Mouse (Mus musculus) hindbrain, postnatal 0 days (tissue): Measurements from ENCODE around the gene Myo16. TPM values are rescaled to one million over a fixed set of nuclear protein-coding genes. Genes with fewer than 3 reads are reported as not detected.

ENCODE experiments used
- ATAC-seq: fragments of 200-750 bp; cut with Nextera tagmentation; 2 replicates; pipeline ENCODE4 v1.8.0; 2017; ENCODE audit warnings: mild to moderate bottlenecking, moderate TSS enrichment, moderate library complexity
- DNase-seq: peaks from one replicate; pipeline ENCODE4 v3.0.0-alpha.2; 2015; ENCODE audit warnings: low spot score
- H3K27ac ChIP-seq: fragments of 300-500 bp; sonication (generic); 2 replicates; pipeline ENCODE4 v1.5.1; 2014; ENCODE audit warnings: mild to moderate bottlenecking
- H3K27me3 ChIP-seq: fragments of 300-500 bp; sonication (generic); 2 replicates; pipeline ENCODE4 v1.6.1; 2014; ENCODE audit warnings: low read length, mixed read lengths; ENCODE audit not compliant: insufficient read depth
- H3K36me3 ChIP-seq: fragments of 300-500 bp; sonication (generic); 2 replicates; pipeline ENCODE4 v1.6.1; 2014; ENCODE audit warnings: low read length, mixed read lengths; ENCODE audit not compliant: insufficient read depth
- H3K4me1 ChIP-seq: fragments of 300-500 bp; sonication (generic); 2 replicates; pipeline ENCODE4 v1.6.1; 2014; ENCODE audit warnings: antibody characterized with exemption, low read length, mixed read lengths; ENCODE audit not compliant: insufficient read depth
- H3K4me2 ChIP-seq: fragments of 300-500 bp; sonication (generic); 2 replicates; pipeline ENCODE4 v1.6.1; 2014; ENCODE audit warnings: low read depth, mild to moderate bottlenecking, low read length, moderate library complexity, mixed read lengths
- H3K4me3 ChIP-seq: fragments of 300-500 bp; sonication (generic); 2 replicates; pipeline ENCODE4 v1.5.1; 2014; ENCODE audit warnings: low read length
- H3K9ac ChIP-seq: fragments of 300-500 bp; sonication (generic); replicated peaks from 2 replicates; pipeline ENCODE4 v1.6.1; 2014; ENCODE audit warnings: mild to moderate bottlenecking, low read length, moderate library complexity, mixed read lengths
- H3K9me3 ChIP-seq: fragments of 300-500 bp; sonication (generic); 2 replicates; pipeline ENCODE4 v1.6.1; 2016; ENCODE audit warnings: low read length, mixed read lengths
- CTCF ChIP-seq: IDR thresholded peaks from 2 replicates; pipeline ENCODE4 v1.5.1; 2016; ENCODE audit warnings: antibody characterized with exemption, control low read depth, low read depth
- WGBS: fragments of 180-500 bp; shearing (Covaris S2); extraction: QIAGEN DNeasy Blood & Tissue Kit; methylation state at CpG from one replicate; pipeline ENCODE4 v1.1.7; 2014; 5-methylcytosine and 5-hydroxymethylcytosine counted together
- polyA plus RNA-seq: library from polyadenylated mRNA; unstranded; fragments of >200 nt; fragmentation: Nextera tagmentation; extraction: Ambion mirVana; gene quantifications from 2 replicates; pipeline ENCODE4 v1.2.1, GENCODE M21; 2015
- total RNA-seq: library from RNA; depleted of rRNA; stranded (reverse); fragments of >200 nt; gene quantifications from 2 replicates; pipeline ENCODE4 v1.2.3, GENCODE M21; 2014

The Myo16 gene
- total and polyA plus RNA-seq, 2 experiments from 2014 or later: 8.7 to 71.2 TPM

DNA sequence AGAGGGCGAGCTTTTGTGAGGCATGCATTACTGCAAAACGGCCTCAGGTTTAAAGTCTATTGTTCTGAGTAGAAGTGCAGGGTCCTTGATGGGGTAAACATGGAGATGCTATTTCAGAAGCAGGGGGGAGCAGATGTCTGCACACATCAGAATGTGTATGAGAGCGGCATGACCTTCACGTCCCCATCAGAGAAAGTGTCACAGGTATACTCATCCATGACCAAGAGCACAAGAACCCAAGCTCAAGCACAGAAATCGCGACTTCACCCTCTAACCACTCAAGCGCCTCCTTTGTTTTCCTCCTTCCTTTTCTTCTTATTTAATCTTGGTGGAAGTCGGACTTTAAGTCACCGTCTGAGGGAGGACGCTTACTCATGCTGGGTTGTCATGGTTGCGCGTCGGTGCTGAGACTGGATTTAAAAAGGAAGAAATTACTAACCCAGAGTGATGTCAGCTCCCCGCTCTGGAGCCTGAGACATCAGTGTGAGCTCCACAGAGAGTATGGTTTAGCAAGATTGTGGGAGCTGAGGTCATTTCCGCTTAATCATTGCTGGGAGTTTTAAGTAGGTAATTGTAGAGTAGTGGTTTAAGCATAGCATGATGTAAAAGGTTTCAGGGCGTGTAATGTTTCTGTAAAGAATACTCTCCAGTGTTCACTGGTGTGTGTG lies 381.0 kb downstream of the Myo16 start:
- Histone ChIP-seq H3K9me3 (no peaks in the 10 kb centered on the region), H3K27ac (no peak overlapping the region), H3K9ac (no peak overlapping the region), H3K36me3 (no peaks in the 10 kb centered on the region), H3K27me3 (no peaks in the 10 kb centered on the region), H3K4me3 (no peak overlapping the region), H3K4me2 (no peak overlapping the region), H3K4me1 (no peaks in the 10 kb centered on the region)
- 51% methylated on average over 16 of the region's 16 CpGs for WGBS
- DNase-seq (peak; percentile 31), ATAC-seq (peak; percentile 55)
- no peak for TF ChIP-seq CTCF

DNA sequence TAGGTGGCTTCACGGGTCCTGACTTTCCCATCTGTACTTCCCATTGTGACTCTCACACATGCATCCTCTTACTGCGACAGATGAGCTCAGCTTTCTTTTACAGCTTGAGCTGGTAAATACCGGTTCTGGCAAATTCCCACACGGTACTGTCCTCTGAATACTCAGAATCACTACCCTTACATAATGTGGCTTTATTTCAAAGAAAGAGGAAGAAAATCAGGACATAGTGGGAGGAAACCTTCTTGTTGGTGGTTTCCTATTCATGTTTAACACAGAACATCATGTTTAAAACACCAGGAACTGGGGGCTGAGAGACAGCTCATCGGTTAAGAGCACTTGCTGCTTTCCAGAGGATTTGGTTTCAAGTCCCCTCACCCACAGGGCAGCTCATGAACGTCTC lies 384.6 kb downstream of the Myo16 start:
- Histone ChIP-seq H3K27me3 (no peaks in the 10 kb centered on the region), H3K4me1 (no peaks in the 10 kb centered on the region), H3K9ac (no peak overlapping the region), H3K36me3 (no peaks in the 10 kb centered on the region), H3K4me3 (no peak overlapping the region), H3K27ac (no peak overlapping the region), H3K4me2 (no peak overlapping the region), H3K9me3 (no peaks in the 10 kb centered on the region)
- ATAC-seq (no peak), DNase-seq (peak; percentile 27)
- 51% methylated on average over 6 of the region's 6 CpGs for WGBS
- TF ChIP-seq CTCF: no peak

DNA sequence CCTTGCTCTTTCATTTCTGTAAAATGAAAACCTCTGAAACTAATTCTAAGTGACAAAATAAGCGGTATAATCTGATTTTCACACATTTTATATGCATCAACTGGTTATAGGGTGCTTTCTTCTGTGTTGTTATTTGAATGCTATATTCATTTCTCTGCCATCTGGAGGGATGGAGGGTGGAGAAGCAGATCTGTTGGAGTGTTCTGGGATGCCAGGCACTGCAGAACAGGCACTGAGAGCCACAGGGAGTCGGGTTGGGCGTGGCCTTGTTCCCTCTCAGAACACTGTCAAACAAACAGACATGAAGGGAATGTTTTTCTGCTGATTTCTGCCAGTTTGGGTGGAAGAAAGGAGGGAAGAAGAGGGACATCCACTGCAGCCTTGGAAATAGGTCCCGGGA lies 386.0 kb downstream of the Myo16 start:
- WGBS: 76% methylated on average over 4 of the region's 4 CpGs
- no peak overlapping the region for H3K27ac ChIP-seq
- ATAC-seq (no peak), DNase-seq (no peak)
- H3K27me3 ChIP-seq: no peaks in the 10 kb centered on the region
- no peak overlapping the region for H3K4me2 ChIP-seq
- H3K9ac ChIP-seq: no peak overlapping the region
- no peaks in the 10 kb centered on the region for H3K36me3 ChIP-seq
- TF ChIP-seq CTCF: no peak
- H3K4me3 ChIP-seq: no peak overlapping the region
- no peaks in the 10 kb centered on the region for H3K9me3 ChIP-seq
- H3K4me1 ChIP-seq: no peaks in the 10 kb centered on the region

GRCm38 (mm10) chr8:10545890-10546289 lies 392.2 kb downstream of the Myo16 start:
- DNase-seq (no peak), ATAC-seq (no peak)
- no peaks in the 10 kb centered on the region for H3K9me3 ChIP-seq
- TF ChIP-seq CTCF: no peak
- H3K27ac ChIP-seq: no peak overlapping the region
- 82% methylated on average over 3 of the region's 3 CpGs for WGBS
- no peak overlapping the region for H3K9ac ChIP-seq
- H3K4me3 ChIP-seq: no peak overlapping the region
- H3K4me2 ChIP-seq: no peak overlapping the region
- no peaks in the 10 kb centered on the region for H3K27me3 ChIP-seq
- H3K36me3 ChIP-seq: no peaks in the 10 kb centered on the region
- H3K4me1 ChIP-seq: no peaks in the 10 kb centered on the region

DNA sequence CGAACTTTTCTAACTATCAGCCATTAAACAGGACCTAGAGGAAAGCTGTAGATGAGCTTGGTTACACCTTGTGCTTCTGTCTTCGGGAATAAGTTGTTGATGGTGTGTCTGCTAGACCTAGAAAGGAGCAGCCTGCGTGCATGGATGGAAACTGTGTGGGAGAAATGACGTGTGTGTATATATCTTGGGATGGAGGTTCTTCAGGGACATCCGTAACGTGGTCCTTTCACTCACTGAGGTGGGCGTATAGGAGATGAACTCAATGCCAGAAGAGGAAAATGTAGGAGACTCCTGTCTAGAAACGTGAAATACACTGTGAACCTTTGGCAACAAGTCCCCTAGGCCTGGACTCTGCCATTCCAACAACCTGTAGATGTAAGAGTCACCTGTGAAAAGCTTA lies 392.8 kb downstream of the Myo16 start:
- 93% methylated on average over 8 of the region's 8 CpGs for WGBS
- no peak overlapping the region for H3K27ac ChIP-seq
- ATAC-seq (no peak), DNase-seq (no peak)
- H3K4me1 ChIP-seq: no peaks in the 10 kb centered on the region
- no peak overlapping the region for H3K4me3 ChIP-seq
- H3K9ac ChIP-seq: no peak overlapping the region
- no peaks in the 10 kb centered on the region for H3K27me3 ChIP-seq
- H3K4me2 ChIP-seq: no peak overlapping the region
- no peaks in the 10 kb centered on the region for H3K36me3 ChIP-seq
- no peaks in the 10 kb centered on the region for H3K9me3 ChIP-seq
- no peak for TF ChIP-seq CTCF

DNA sequence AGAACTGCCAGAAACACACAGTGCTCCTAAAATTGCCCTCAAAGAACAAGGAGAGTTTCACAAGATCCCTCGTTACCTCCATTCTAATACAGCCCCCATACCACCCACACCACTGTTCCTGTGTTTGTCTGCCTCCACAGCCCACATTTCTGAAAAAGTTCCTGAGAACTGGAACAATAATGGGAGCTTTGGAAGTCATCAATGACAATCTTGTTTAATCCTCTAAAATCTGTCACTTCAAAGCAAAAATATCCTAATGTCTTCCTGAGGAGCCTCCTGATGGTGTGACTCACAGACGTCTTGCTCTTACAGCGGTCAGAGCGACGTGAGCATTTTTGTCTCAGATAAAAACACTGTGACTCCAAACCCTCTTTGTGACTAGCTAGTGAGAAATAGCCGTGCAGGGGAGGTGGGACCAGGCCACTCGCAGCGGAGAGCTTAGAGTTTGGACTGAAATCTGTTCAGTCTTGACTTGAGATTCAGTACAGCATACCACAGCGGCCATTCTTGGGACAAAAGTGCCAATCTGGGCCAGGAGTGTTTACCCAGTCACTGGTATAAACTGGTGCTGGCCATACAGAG lies 394.4 kb downstream of the Myo16 start:
- WGBS: 71% methylated on average over 9 of the region's 9 CpGs
- no peak overlapping the region for H3K9ac ChIP-seq
- H3K27me3 ChIP-seq: no peaks in the 10 kb centered on the region
- H3K36me3 ChIP-seq: no peaks in the 10 kb centered on the region
- ATAC-seq: no peak
- no peak overlapping the region for H3K27ac ChIP-seq
- H3K4me2 ChIP-seq: no peak overlapping the region
- DNase-seq: no peak
- H3K4me1 ChIP-seq: no peaks in the 10 kb centered on the region
- TF ChIP-seq CTCF: no peak
- no peak overlapping the region for H3K4me3 ChIP-seq
- H3K9me3 ChIP-seq: no peaks in the 10 kb centered on the region

- no peak overlapping the region for H3K4me2 ChIP-seq
- no peak for TF ChIP-seq CTCF
- no peak overlapping the region for H3K4me3 ChIP-seq
- WGBS: 98% methylated on average over 3 of the region's 3 CpGs
- ATAC-seq: no peak
- H3K4me1 ChIP-seq: no peaks in the 10 kb centered on the region
- H3K27ac ChIP-seq: no peak overlapping the region
- no peak overlapping the region for H3K9ac ChIP-seq
- no peaks in the 10 kb centered on the region for H3K9me3 ChIP-seq
- no peaks in the 10 kb centered on the region for H3K27me3 ChIP-seq
- H3K36me3 ChIP-seq: peaks cover 3% of the 10 kb centered on the region
- DNase-seq: no peak
These were observed 395.7 kb downstream of the Myo16 start for GRCm38 (mm10) chr8:10549434-10549833.
